Mouse (Mus musculus): ENCODE measurements around the gene Vmn1r151. TPM values are rescaled to one million over a fixed set of nuclear protein-coding genes. Genes with fewer than 3 reads are reported as not detected.
"Not testable (repeated sequence)": the region's sequence is repeated elsewhere in the genome, so short reads cannot be mapped to it uniquely, and the experiment has no call there.

The Vmn1r151 gene
- not detected for total RNA-seq (2021)
- long read RNA-seq = 0 reads

DNA sequence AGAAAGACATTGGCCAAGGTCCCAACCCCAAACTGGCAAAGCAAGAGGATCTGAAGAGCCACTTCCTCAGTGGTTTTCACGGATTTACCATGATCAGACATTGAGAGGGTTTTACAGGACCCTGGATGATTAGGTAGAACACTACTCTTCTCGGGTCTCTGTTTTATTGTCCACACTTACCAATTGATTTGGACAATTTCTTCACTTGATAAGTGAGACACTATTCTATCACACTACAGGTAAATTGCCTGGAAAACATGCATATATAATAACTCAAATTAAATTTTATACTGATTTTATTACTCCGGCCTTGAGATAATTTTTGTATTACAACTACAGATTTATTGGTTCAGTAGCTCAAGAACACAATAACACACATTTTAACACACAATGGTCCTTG is at the start of gene Vmn1r151:
Vmn1r151 (minus strand) TSS at position 101 of the 400 bp plus-strand sequence.
- DNase-seq (ENCODE audit: low spot score in 2 of 2) = not testable (repeated sequence)

DNA sequence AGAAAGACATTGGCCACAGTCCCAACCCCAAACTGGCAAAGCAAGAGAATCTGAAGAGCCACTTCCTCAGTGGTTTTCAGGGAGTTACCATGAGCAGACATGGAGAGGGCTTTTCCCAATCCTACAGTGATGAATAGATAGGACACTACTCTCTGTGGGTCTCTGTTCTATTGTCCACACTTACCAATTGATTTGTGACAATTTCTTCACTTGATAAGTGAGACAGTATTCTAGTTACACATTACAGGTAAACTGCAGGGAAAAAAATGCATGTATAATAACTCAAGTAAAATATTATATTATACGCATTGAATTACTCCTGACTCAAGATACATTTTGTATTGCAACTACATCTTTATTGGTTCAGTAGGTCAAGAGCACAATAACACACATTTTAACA is 35.3 kb upstream of the Vmn1r151 start, which contains the start of gene Gm8677:
Gm8677 (minus strand) TSS at position 101 of the 400 bp plus-strand sequence.
- not testable (repeated sequence) for DNase-seq (ENCODE audit: low spot score in 2 of 2)

DNA sequence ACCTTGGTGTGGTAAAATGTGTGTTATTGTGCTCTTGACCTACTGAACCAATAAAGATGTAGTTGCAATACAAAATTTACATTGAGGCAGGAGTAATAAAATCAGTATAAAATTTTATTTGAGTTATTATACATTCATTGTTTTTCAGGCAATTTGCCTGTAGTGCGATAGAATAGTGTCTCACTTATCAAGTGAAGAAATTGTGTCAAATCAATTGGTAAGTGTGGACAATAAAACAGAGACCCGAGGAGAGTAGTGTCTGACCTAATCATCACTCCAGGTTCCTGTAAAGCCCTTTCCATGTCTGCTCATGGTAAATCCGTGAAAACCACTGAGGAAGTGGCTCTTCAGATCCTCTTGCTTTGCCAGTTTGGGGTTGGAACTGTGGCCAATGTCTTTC is 23.2 kb upstream of the Vmn1r151 start, which contains the start of gene Vmn1r152:
Vmn1r152 (plus strand) TSS at position 301 of the 400 bp plus-strand sequence.
- not testable (repeated sequence) for DNase-seq (ENCODE audit: low spot score in 2 of 2)

DNA sequence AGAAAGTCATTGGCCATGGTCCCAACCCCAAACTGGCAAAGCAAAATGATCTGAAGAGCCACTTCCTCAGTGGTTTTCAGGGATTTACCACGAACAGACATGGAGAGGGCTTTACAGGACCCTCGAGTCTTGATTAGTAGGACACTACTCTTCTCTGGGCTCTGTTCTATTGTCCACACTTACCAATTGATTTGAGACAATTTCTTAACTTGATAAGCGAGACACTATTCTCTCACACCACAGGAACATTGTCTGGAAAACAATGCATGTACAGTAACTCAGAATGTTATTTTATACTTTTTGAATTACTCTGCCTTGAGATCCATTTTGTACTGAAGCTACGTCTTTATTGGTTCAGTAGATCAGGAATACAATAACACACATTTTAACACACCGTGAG is 35.5 kb downstream of the Vmn1r151 start, which contains the start of gene Gm10665:
Gm10665 (minus strand) TSS at position 101 of the 400 bp plus-strand sequence.
- DNase-seq (ENCODE audit: low spot score in 2 of 2) = not testable (repeated sequence)

Other genes with a start within 250 kb of the Vmn1r151 start
- gene Gm4187, start 170.0 kb downstream of the Vmn1r151 start, total RNA-seq (2021) = not detected
- not detected for gene Gm8660, start 128.6 kb downstream of the Vmn1r151 start, total RNA-seq (2021)
- gene Vmn1r148, start 86.1 kb downstream of the Vmn1r151 start, total RNA-seq (2021) = not detected
- gene Vmn1r149, start 61.4 kb downstream of the Vmn1r151 start, total RNA-seq (2021) = not detected
- gene Gm10665, start 35.6 kb downstream of the Vmn1r151 start, total RNA-seq (2021) = not detected
- not detected for gene Vmn1r152, start 23.3 kb upstream of the Vmn1r151 start, total RNA-seq (2021)
- gene Gm8677, start 35.2 kb upstream of the Vmn1r151 start, total RNA-seq (2021) = not detected
- gene Gm4201, start 65.7 kb upstream of the Vmn1r151 start, total RNA-seq (2021) = not detected
- gene Gm4565, start 88.4 kb upstream of the Vmn1r151 start, total RNA-seq (2021) = not detected
- not detected for gene Vmn1r155, start 158.3 kb upstream of the Vmn1r151 start, total RNA-seq (2021)
- gene Gm8693, start 192.6 kb upstream of the Vmn1r151 start, total RNA-seq (2021) = not detected
- gene Gm4567, start 220.0 kb upstream of the Vmn1r151 start, total RNA-seq (2021) = not detected

Data from layer of hippocampus, adult 18-20 months (tissue).